Comparison of ENCODE assay signal across 17 mouse cellular contexts in the genomic region with DNA sequence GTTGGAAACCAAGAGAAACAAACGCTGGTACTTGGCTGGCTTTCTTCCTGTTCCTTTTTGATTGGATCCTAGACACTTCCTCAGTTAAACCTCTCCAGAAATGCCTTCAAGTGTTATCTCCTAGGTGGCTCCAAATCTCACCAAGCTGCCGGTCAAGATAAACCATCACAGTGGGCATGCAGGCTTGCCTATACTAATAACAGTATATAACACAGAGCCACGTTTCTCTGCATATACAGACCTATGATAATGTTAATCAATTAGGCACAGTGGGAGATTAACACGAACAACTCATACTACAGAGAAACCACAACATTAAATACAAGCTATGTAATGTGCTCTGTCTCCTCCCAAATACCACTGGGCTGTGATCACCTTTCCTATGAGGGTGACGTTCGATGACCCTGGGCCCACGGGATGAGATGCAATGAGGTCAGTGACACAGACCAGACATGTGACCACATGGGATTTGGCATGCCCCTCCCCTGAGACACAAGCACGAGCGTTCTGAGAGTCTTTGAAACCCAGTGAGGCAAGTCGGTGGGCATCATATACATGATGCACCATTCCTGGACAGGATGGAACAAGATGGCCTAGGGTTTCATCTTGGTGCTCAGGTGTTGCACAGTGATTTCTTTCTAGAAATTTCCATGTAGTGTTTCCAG. TPM values are rescaled to one million over a fixed set of nuclear protein-coding genes. Genes with fewer than 3 reads are reported as not detected.
DNase-seq lines count a peak whose midpoint lies in the region; ATAC-seq and TF ChIP-seq lines count a peak whose summit lies in the region.
"Had no signal": no experiment of that assay in that cellular context is flagged by ENCODE, and none has a peak within 500 bp of the region (broad histone marks: within the 10 kb centered on the region; RNA-seq: fewer than 3 reads in every experiment).

No protein-coding gene starts in this region.

- peaks cover 7% of the 10 kb centered on the region; the same call in 1 of the 2 replicates for H3K4me1 ChIP-seq in kidney, embryonic 16.5 days (ENCODE audit: insufficient read depth, low read length)
- peaks cover 9% of the 10 kb centered on the region for H3K4me1 ChIP-seq in liver, postnatal 0 days (ENCODE audit: insufficient read depth)
- H3K4me1 ChIP-seq: forebrain, embryonic 15.5 days; hindbrain, embryonic 12.5 days had no signal

- no peak overlapping the region for H3K4me2 ChIP-seq in kidney, embryonic 16.5 days (replicated peaks; ENCODE audit: low read depth, low read length)
- no peak overlapping the region for H3K4me2 ChIP-seq in liver, postnatal 0 days (ENCODE audit: low read depth, low read length)
- H3K4me2 ChIP-seq: forebrain, embryonic 15.5 days; heart, embryonic 13.5 days; hindbrain, embryonic 12.5 days; limb, embryonic 12.5 days; midbrain, embryonic 13.5 days had no signal

- H3K9ac ChIP-seq in kidney, embryonic 16.5 days (replicated peaks; ENCODE audit: low read length), result no peak overlapping the region
- H3K9ac ChIP-seq in liver, postnatal 0 days (replicated peaks), result no peak overlapping the region
- H3K9ac ChIP-seq: forebrain, embryonic 15.5 days; heart, embryonic 13.5 days; hindbrain, embryonic 12.5 days; limb, embryonic 12.5 days; midbrain, embryonic 13.5 days had no signal

- H3K9me3 ChIP-seq in kidney, embryonic 16.5 days (ENCODE audit: low read length), result no peaks in the 10 kb centered on the region
- H3K9me3 ChIP-seq in liver, postnatal 0 days (ENCODE audit: low read length), result no peaks in the 10 kb centered on the region
- H3K9me3 ChIP-seq: forebrain, embryonic 15.5 days; heart, embryonic 13.5 days; hindbrain, embryonic 12.5 days; limb, embryonic 12.5 days; midbrain, embryonic 13.5 days had no signal

- WGBS in kidney, embryonic 16.5 days, result 81% methylated on average over 10 of the region's 10 CpGs
- 58% methylated on average over 10 of the region's 10 CpGs for WGBS in liver, postnatal 0 days (ENCODE audit: insufficient replicate concordance)

- TF ChIP-seq CTCF in liver, postnatal 0 days (IDR thresholded peaks at IDR 0.05; ENCODE audit: low read depth), result no peak

- no peak overlapping the region for H3K4me3 ChIP-seq in kidney, embryonic 16.5 days (ENCODE audit: low read length)
- H3K4me3 ChIP-seq in liver, postnatal 0 days (ENCODE audit: low read depth, low read length), result no peak overlapping the region
- H3K4me3 ChIP-seq: forebrain, embryonic 15.5 days; heart, embryonic 13.5 days; hindbrain, embryonic 12.5 days; limb, embryonic 12.5 days; midbrain, embryonic 13.5 days had no signal

- no peaks in the 10 kb centered on the region for H3K27me3 ChIP-seq in kidney, embryonic 16.5 days (ENCODE audit: insufficient read depth, low read length)
- no peaks in the 10 kb centered on the region for H3K27me3 ChIP-seq in liver, postnatal 0 days (ENCODE audit: insufficient read depth, low read length)
- H3K27me3 ChIP-seq: forebrain, embryonic 15.5 days; heart, embryonic 13.5 days; hindbrain, embryonic 12.5 days; limb, embryonic 12.5 days; midbrain, embryonic 13.5 days had no signal

- no peaks in the 10 kb centered on the region for H3K36me3 ChIP-seq in kidney, embryonic 16.5 days (ENCODE audit: insufficient read depth, low read length)
- H3K36me3 ChIP-seq in liver, postnatal 0 days (replicated peaks; ENCODE audit: insufficient read depth, low read length), result no peaks in the 10 kb centered on the region
- H3K36me3 ChIP-seq: forebrain, embryonic 15.5 days; heart, embryonic 13.5 days; hindbrain, embryonic 12.5 days; limb, embryonic 12.5 days; midbrain, embryonic 13.5 days had no signal

- H3K27ac ChIP-seq in kidney, embryonic 16.5 days (ENCODE audit: low read length), result no peak overlapping the region
- no peak overlapping the region for H3K27ac ChIP-seq in liver, postnatal 0 days (ENCODE audit: low read depth)
- H3K27ac ChIP-seq: forebrain, embryonic 15.5 days; heart, embryonic 13.5 days; hindbrain, embryonic 12.5 days; kidney, postnatal 0 days; limb, embryonic 12.5 days; midbrain, embryonic 13.5 days had no signal

- ATAC-seq in kidney, embryonic 16.5 days (ENCODE audit: low FRiP score, low TSS enrichment), result no peak
- ATAC-seq in liver, postnatal 0 days, result no peak
- ATAC-seq: forebrain, embryonic 15.5 days; midbrain, embryonic 13.5 days had no signal

- DNase-seq in adrenal gland, postnatal 14 days, result peak; percentile 1
- no peak for DNase-seq in adrenal gland, postnatal 36 days
- DNase-seq in kidney, postnatal 4 days, result peak; percentile 0
- DNase-seq in right cerebral cortex, postnatal 4 days, result peak; percentile 0
- no peak for DNase-seq in right cerebral cortex, postnatal 14 days
- DNase-seq in liver, postnatal 0 days, result peak; percentile 10
- no peak for DNase-seq in T-cell, adult 2 months (ENCODE audit: low spot score)
- DNase-seq: embryo, embryonic 11 days; lung, postnatal 36 days; thymus, adult 2 months had no signal

- peak; percentile 60; the same call in 1 of the 2 replicates for TF ChIP-seq EP300 in liver, postnatal 0 days (IDR thresholded peaks at IDR 0.05; ENCODE audit: low read depth)

RNA-seq across cellular contexts. Expression of a gene that starts 7.7 kb away (rescaled TPM):
- 47.3 and 100 TPM in 2 replicates for total RNA-seq in adrenal gland, postnatal 14 days (2021)
- 100 to 1,000 TPM; 124 to 127 TPM for total RNA-seq in adrenal gland, postnatal 36 days (2021)
- polyA plus RNA-seq in kidney, embryonic 16.5 days (2015; fragmentation: Nextera tagmentation; extraction: Ambion mirVana), result 16.5 and 17.8 TPM in 2 replicates
- 7.8 and 8.1 TPM in 2 replicates for polyA plus RNA-seq in liver, postnatal 0 days (2015; fragmentation: Nextera tagmentation; extraction: Ambion mirVana)

Comparison
In these comparisons a context has a peak if more than half of its experiments do, and no peak if none do; other contexts are left out.
1. DNase-seq: peak in adrenal gland, postnatal 14 days (single experiment), kidney, postnatal 4 days (2 of 2), right cerebral cortex, postnatal 4 days (single experiment) and liver, postnatal 0 days (single experiment); none in adrenal gland, postnatal 36 days (0 of 2), right cerebral cortex, postnatal 14 days (single experiment) and T-cell, adult 2 months (single experiment).